Mouse (Mus musculus): ENCODE measurements around the gene Prdm2. TPM values are rescaled to one million over a fixed set of nuclear protein-coding genes. Genes with fewer than 3 reads are reported as not detected.
A peak's percentile ranks its signal among the peaks of the same experiment; 100 is the strongest.

Prdm2 gene
- total RNA-seq, 1 experiment from 2014 or later: 15.4 TPM

- ATAC-seq (replicated peaks; ENCODE audit: low read depth, poor library complexity, severe bottlenecking): no peak
Measured at GRCm38 (mm10) chr4:143114232-143114979, 98.4 kb downstream of the Prdm2 start.

- peak; percentile 82 for ATAC-seq (replicated peaks; ENCODE audit: low read depth, poor library complexity, severe bottlenecking)
Measured at GRCm38 (mm10) chr4:143112985-143113384, 99.8 kb downstream of the Prdm2 start.

GRCm38 (mm10) chr4:143112439-143112838, 100.4 kb downstream of the Prdm2 start:
- peak; percentile 46 for ATAC-seq (replicated peaks; ENCODE audit: low read depth, poor library complexity, severe bottlenecking)

GRCm38 (mm10) chr4:143111872-143112271, 100.9 kb downstream of the Prdm2 start:
- no peak for ATAC-seq (replicated peaks; ENCODE audit: low read depth, poor library complexity, severe bottlenecking)

GRCm38 (mm10) chr4:143108552-143108951, 104.2 kb downstream of the Prdm2 start:
- ATAC-seq (replicated peaks; ENCODE audit: low read depth, poor library complexity, severe bottlenecking): no peak

- ATAC-seq (replicated peaks; ENCODE audit: low read depth, poor library complexity, severe bottlenecking): 0 out of 2 replicates have a peak, but pooled peaks have one; percentile 21
Measured at GRCm38 (mm10) chr4:143106971-143107370, 105.8 kb downstream of the Prdm2 start.

- peak; percentile 72 for ATAC-seq (replicated peaks; ENCODE audit: low read depth, poor library complexity, severe bottlenecking)
Measured at GRCm38 (mm10) chr4:143106566-143106965, 106.2 kb downstream of the Prdm2 start.

- ATAC-seq (replicated peaks; ENCODE audit: low read depth, poor library complexity, severe bottlenecking): no peak
Measured at GRCm38 (mm10) chr4:143104739-143105138, 108.1 kb downstream of the Prdm2 start.

- no peak for ATAC-seq (replicated peaks; ENCODE audit: low read depth, poor library complexity, severe bottlenecking)
Measured at GRCm38 (mm10) chr4:143103811-143104210, 109.0 kb downstream of the Prdm2 start.

GRCm38 (mm10) chr4:143100157-143100556, 112.6 kb downstream of the Prdm2 start:
- ATAC-seq (replicated peaks; ENCODE audit: low read depth, poor library complexity, severe bottlenecking): no peak

- peak; percentile 91 for ATAC-seq (replicated peaks; ENCODE audit: low read depth, poor library complexity, severe bottlenecking)
Measured at GRCm38 (mm10) chr4:143099288-143100039, 113.3 kb downstream of the Prdm2 start.

GRCm38 (mm10) chr4:143092082-143092701, 120.6 kb downstream of the Prdm2 start:
- ATAC-seq (replicated peaks; ENCODE audit: low read depth, poor library complexity, severe bottlenecking): no peak

GRCm38 (mm10) chr4:143090551-143090950, 122.2 kb downstream of the Prdm2 start:
- ATAC-seq (replicated peaks; ENCODE audit: low read depth, poor library complexity, severe bottlenecking): no peak

GRCm38 (mm10) chr4:143074071-143074765, 138.6 kb downstream of the Prdm2 start:
- no peak for ATAC-seq (replicated peaks; ENCODE audit: low read depth, poor library complexity, severe bottlenecking)

- no peak for ATAC-seq (replicated peaks; ENCODE audit: low read depth, poor library complexity, severe bottlenecking)
Measured at GRCm38 (mm10) chr4:143071791-143072190, 141.0 kb downstream of the Prdm2 start.

GRCm38 (mm10) chr4:143067006-143067405, 145.8 kb downstream of the Prdm2 start:
- no peak for ATAC-seq (replicated peaks; ENCODE audit: low read depth, poor library complexity, severe bottlenecking)

- no peak for ATAC-seq (replicated peaks; ENCODE audit: low read depth, poor library complexity, severe bottlenecking)
Measured at GRCm38 (mm10) chr4:143058765-143059344, 153.9 kb downstream of the Prdm2 start.

All from common myeloid progenitor, adult 5-6 weeks (primary cell).